Mouse (Mus musculus): ENCODE measurements around the gene Gyg.

DNA sequence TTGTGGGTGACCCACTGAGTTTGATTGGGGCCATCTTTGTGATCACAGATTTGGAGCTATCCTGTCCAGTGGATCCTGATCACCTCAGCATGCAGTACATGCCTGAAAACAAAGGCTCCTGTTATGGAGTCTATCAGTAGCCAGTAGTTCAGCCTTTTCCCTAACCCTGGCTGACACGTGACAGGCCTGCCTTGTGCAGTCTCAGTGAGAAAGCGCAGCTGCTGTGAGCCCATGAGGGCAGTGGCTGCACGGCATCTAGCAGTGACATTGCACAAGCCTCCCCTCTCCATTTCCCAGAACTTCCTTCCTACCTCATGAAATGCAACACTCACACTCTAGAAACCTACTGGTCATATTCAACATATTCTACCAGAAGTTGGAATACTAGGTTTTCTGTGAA, 20.6 kb downstream of the Gyg start:
- TF ChIP-seq CTCF (IDR thresholded peaks at IDR 0.05; ENCODE audit: borderline replicate concordance, extremely low read depth, insufficient read depth, insufficient read length) (no peak), POLR2A (IDR thresholded peaks at IDR 0.05; ENCODE audit: borderline replicate concordance, extremely low read depth, insufficient read depth, insufficient read length, poor library complexity, severe bottlenecking) (no peak)
